Mouse (Mus musculus): ENCODE data around the gene Tmem39b. TPM values are rescaled to one million over a fixed set of nuclear protein-coding genes. Genes with fewer than 3 reads are reported as not detected.

The Tmem39b gene
- total RNA-seq, 2 experiments from 2014 or later: 4.1 to 4.5 TPM

Small RNA genes within 50 kb of the gene (microRNA-seq; reads per million reads assigned to microRNA genes)
- 0 to 0.81 reads per million in 2 experiments for gene Mir7016

Other genes with a start within 250 kb of the Tmem39b start
- 10 to 100 TPM; 46.7 to 49.1 TPM for gene Bsdc1, start 235.3 kb downstream of the Tmem39b start, total RNA-seq (2021)
- not detected for gene Tssk3, start 205.8 kb downstream of the Tmem39b start, total RNA-seq (2021)
- gene Fam229a, start 205.6 kb downstream of the Tmem39b start, total RNA-seq (2021): under 1 TPM in 1 of 2 experiments, not detected in 1; 0.57 TPM
- gene Marcksl1, start 183.3 kb downstream of the Tmem39b start, total RNA-seq (2021): 1 to 10 TPM; 4.5 to 4.7 TPM
- 10 to 100 TPM; 12.5 to 17.5 TPM for gene Hdac1, start 154.1 kb downstream of the Tmem39b start, total RNA-seq (2021)
- gene Lck, start 123.2 kb downstream of the Tmem39b start, total RNA-seq (2021): 1 to 10 TPM in 1 of 2 experiments, under 1 TPM in 1; 0.32 to 5.0 TPM
- under 1 TPM in 1 of 2 experiments, not detected in 1; 0.44 TPM for gene Fam167b, start 118.3 kb downstream of the Tmem39b start, total RNA-seq (2021)
- gene Eif3i, start 96.2 kb downstream of the Tmem39b start, total RNA-seq (2021): 100 to 1,000 TPM; 114 to 126 TPM
- 10 to 100 TPM; 40.6 to 45.1 TPM for gene Tmem234, start 96.2 kb downstream of the Tmem39b start, total RNA-seq (2021)
- under 1 TPM; 0.74 to 0.90 TPM for gene Dcdc2b, start 82.6 kb downstream of the Tmem39b start, total RNA-seq (2021)
- 10 to 100 TPM; 16.4 to 18.8 TPM for gene Iqcc, start 77.7 kb downstream of the Tmem39b start, total RNA-seq (2021)
- 10 to 100 TPM; 14.2 to 15.0 TPM for gene Ccdc28b, start 72.9 kb downstream of the Tmem39b start, total RNA-seq (2021)
- gene Txlna, start 55.8 kb downstream of the Tmem39b start, total RNA-seq (2021): 10 to 100 TPM; 22.8 to 24.4 TPM
- gene Kpna6, start 24.1 kb downstream of the Tmem39b start, total RNA-seq (2021): 10 to 100 TPM; 68.5 to 75.2 TPM
- gene Khdrbs1, start 45.5 kb upstream of the Tmem39b start, total RNA-seq (2021): 10 to 100 TPM; 34.3 to 38.7 TPM
- 100 to 1,000 TPM; 202 to 222 TPM for gene Ptp4a2, start 114.4 kb upstream of the Tmem39b start, total RNA-seq (2021)
- gene Spocd1, start 232.4 kb upstream of the Tmem39b start, total RNA-seq (2021): not detected

All from heart, adult 18-20 months (tissue).